Mouse (Mus musculus): Measurements from ENCODE around the gene Rab39. TPM values are rescaled to one million over a fixed set of nuclear protein-coding genes. Genes with fewer than 3 reads are reported as not detected.
A peak's percentile ranks its signal among the peaks of the same experiment; 100 is the strongest.

Gene Rab39
- under 1 TPM; 0.72 to 0.73 TPM for total RNA-seq (2021)
- long read RNA-seq, experiment 1 = 0 reads
- long read RNA-seq, experiment 2, partial matches to known transcripts = 0 of 1 reads
- long read RNA-seq, experiment 2, other reads (novel, unspliced or antisense) = 0 of 1 reads

- peak; percentile 88 for DNase-seq
Measured at GRCm38 (mm10) chr9:53705992-53706696, at the start of gene Rab39. Rab39 (minus strand) TSS chr9:53706232.

- DNase-seq = no peak
Measured at GRCm38 (mm10) chr9:53754801-53755200, 48.8 kb upstream of the Rab39 start.

GRCm38 (mm10) chr9:53750899-53751298 lies 44.9 kb upstream of the Rab39 start:
- DNase-seq = no peak

- DNase-seq = no peak
Measured at GRCm38 (mm10) chr9:53750411-53750810, 44.4 kb upstream of the Rab39 start.

GRCm38 (mm10) chr9:53740829-53741404 lies 34.9 kb upstream of the Rab39 start:
- DNase-seq = no peak

GRCm38 (mm10) chr9:53705491-53705991 lies 491 bp downstream of the Rab39 start:
- DNase-seq = peak; percentile 12

- DNase-seq = no peak
Measured at GRCm38 (mm10) chr9:53702991-53703390, 3.0 kb downstream of the Rab39 start.

- no peak for DNase-seq
Measured at GRCm38 (mm10) chr9:53700496-53700895, 5.5 kb downstream of the Rab39 start.

GRCm38 (mm10) chr9:53695846-53696245 lies 10.2 kb downstream of the Rab39 start:
- DNase-seq = no peak

GRCm38 (mm10) chr9:53693718-53694117 lies 12.3 kb downstream of the Rab39 start:
- no peak for DNase-seq

GRCm38 (mm10) chr9:53691745-53692670 lies 14.0 kb downstream of the Rab39 start:
- DNase-seq = no peak

GRCm38 (mm10) chr9:53680851-53681250 lies 25.2 kb downstream of the Rab39 start:
- DNase-seq = no peak

GRCm38 (mm10) chr9:53676921-53677320 lies 29.1 kb downstream of the Rab39 start:
- no peak for DNase-seq

- peak; percentile 83 for DNase-seq
Measured at GRCm38 (mm10) chr9:53673571-53673970, 32.5 kb downstream of the Rab39 start.

- peak; percentile 41 for DNase-seq
Measured at GRCm38 (mm10) chr9:53669680-53670219, 36.3 kb downstream of the Rab39 start, which contains the start of gene Cul5. Cul5 (minus strand) TSS chr9:53670014.

- DNase-seq = peak; percentile 97
Measured at GRCm38 (mm10) chr9:53667020-53667669, 38.9 kb downstream of the Rab39 start.

GRCm38 (mm10) chr9:53666665-53667019 lies 39.4 kb downstream of the Rab39 start:
- no peak for DNase-seq

- DNase-seq = no peak
Measured at GRCm38 (mm10) chr9:53665428-53665827, 40.6 kb downstream of the Rab39 start.

GRCm38 (mm10) chr9:53664819-53665218 lies 41.2 kb downstream of the Rab39 start:
- DNase-seq = no peak

GRCm38 (mm10) chr9:53634796-53635195 lies 71.2 kb downstream of the Rab39 start:
- DNase-seq = no peak
